Mouse (Mus musculus) bone marrow, adult 2 months (tissue): ENCODE data around the gene Hmbs. TPM values are rescaled to one million over a fixed set of nuclear protein-coding genes. Genes with fewer than 3 reads are reported as not detected.
"Not testable (repeated sequence)": the region's sequence is repeated elsewhere in the genome, so short reads cannot be mapped to it uniquely, and the experiment has no call there.

Experiments used
- H3K27ac ChIP-seq: fragments of 200-500 bp; 2 replicates; pipeline ENCODE4 v1.5.1; 2012; ENCODE audit warnings: low read depth, mild to moderate bottlenecking, control low read depth, inconsistent platforms, low read length; ENCODE audit not compliant: control insufficient read depth, poor library complexity, insufficient read depth
- H3K4me1 ChIP-seq: fragments of 200-500 bp; 2 replicates; pipeline ENCODE4 v1.6.1; 2011; ENCODE audit warnings: low read length; ENCODE audit not compliant: control insufficient read depth, insufficient read depth
- H3K4me3 ChIP-seq: fragments of 200-500 bp; replicated peaks from 2 replicates; pipeline ENCODE3; 2011; ENCODE audit warnings: mild to moderate bottlenecking, low read depth, low read length, control low read depth; ENCODE audit not compliant: control insufficient read depth
- CTCF ChIP-seq: fragments of 200-500 bp; IDR thresholded peaks from 2 replicates; pipeline ENCODE4 v1.5.1; 2011; ENCODE audit warnings: low read length, control low read depth; ENCODE audit not compliant: control insufficient read depth, insufficient read depth
- POLR2A ChIP-seq: fragments of 200-500 bp; IDR thresholded peaks from 2 replicates; pipeline ENCODE4 v1.6.1; 2011; ENCODE audit warnings: low read depth, mild to moderate bottlenecking, control low read depth, low read length, borderline replicate concordance; ENCODE audit not compliant: control insufficient read depth
- WGBS: fragments of 180-500 bp; shearing (Covaris S2); methylation state at CpG from one replicate; pipeline ENCODE4 v1.1.7; 2018; 5-methylcytosine and 5-hydroxymethylcytosine counted together
- polyA plus RNA-seq: library from polyadenylated mRNA; stranded (reverse); fragments of >200 nt; gene quantifications from 2 replicates; pipeline ENCODE4 v1.2.4, GENCODE M21; 2011; ENCODE audit warnings: low replicate concordance; ENCODE audit not compliant: missing spikeins, insufficient read depth, insufficient read length

Hmbs gene
- 824 and 950 TPM in 2 replicates for polyA plus RNA-seq

DNA sequence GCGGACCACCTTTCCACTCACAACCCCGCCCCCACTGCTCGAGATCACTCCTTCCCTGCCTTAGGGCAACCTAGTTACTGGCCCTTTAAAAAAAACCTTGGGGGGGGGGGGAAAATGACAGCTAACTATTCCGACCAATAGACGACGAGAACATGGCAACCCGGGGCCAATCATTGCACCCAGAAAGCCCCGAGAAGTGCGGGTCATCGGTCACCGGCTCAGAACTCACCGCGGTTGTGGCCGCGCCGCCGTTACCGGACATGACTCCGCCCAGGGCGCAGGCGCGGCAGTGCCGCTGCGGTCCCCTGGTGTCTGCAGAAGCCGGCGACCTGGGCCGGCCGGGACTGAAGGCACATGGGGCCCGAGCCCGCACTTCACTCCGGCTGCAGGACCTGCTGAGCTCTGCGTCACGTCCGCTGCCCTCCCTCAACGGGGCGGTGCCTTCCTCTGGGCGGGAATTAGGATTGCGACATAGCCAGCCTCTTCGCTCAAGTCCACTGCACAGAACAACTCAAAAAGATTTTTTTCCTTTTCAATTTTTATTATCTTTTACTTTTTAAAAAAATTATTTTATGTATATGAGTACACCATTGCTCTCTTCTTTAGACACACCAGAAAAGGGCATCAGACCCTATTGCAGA lies at the start of gene Hmbs:
Hmbs (minus strand) TSS at position 448 of the 641 bp plus-strand sequence.
- Histone ChIP-seq H3K4me1 (no peaks in the 10 kb centered on the region), H3K4me3 (peak within 1 kb of the TSS; percentile 83), H3K27ac (peak within 1 kb of the TSS; percentile 99)
- WGBS = under 1% methylated on average over 39 of the region's 39 CpGs
- TF ChIP-seq POLR2A = peak; percentile 82; the same call in 1 of the 2 replicates
- 0 out of 2 replicates have a peak, but pooled peaks have one; percentile 3 for TF ChIP-seq CTCF

DNA sequence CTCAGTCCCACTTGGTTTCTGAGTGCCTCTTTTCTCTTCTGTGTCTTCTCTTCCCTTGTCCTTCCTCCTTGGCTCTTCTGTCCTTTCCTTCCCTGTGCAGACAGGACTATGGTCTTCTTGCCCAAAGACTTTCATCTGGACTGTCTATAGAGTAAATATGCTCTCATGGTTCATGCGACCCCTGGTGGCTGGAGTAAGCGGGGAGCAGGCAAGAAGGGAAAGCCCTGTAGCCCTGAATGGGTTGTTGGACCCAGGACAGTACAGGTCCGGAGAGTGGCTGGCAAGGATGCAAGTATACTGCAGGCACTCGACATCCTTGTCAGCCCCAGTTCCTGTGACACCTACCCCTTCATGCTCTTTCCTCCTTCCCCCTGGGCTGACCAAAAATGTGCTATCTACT lies 47.4 kb upstream of the Hmbs start:
- no peaks in the 10 kb centered on the region for H3K4me1 ChIP-seq
- WGBS = 27% methylated on average over 4 of the region's 4 CpGs
- TF ChIP-seq POLR2A = no peak
- peak; percentile 81 for TF ChIP-seq CTCF
- no peak overlapping the region for H3K4me3 ChIP-seq
- H3K27ac ChIP-seq = no peak overlapping the region

DNA sequence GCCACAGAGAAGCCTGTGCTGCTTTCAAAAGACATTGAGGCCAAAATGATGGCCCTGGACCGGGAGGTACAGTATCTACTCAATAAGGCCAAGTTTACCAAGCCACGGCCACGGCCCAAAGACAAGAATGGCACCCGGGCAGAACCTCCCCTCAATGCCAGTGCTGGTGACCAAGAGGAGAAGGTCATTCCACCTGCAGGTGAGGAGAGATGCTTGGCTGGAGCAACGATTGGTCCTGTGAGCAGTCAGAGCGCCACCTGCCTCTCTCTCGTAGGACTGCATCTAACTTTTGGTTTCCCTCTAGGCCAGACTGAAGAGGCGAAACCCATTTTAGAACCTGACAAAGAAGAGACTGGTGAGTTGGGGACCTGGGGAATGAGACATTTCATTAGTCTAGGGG lies 45.2 kb upstream of the Hmbs start:
- no peak overlapping the region for H3K27ac ChIP-seq
- no peak for TF ChIP-seq POLR2A
- peak; percentile 89 for TF ChIP-seq CTCF
- 55% methylated on average over 8 of the region's 8 CpGs for WGBS
- H3K4me3 ChIP-seq = no peak overlapping the region
- no peaks in the 10 kb centered on the region for H3K4me1 ChIP-seq

DNA sequence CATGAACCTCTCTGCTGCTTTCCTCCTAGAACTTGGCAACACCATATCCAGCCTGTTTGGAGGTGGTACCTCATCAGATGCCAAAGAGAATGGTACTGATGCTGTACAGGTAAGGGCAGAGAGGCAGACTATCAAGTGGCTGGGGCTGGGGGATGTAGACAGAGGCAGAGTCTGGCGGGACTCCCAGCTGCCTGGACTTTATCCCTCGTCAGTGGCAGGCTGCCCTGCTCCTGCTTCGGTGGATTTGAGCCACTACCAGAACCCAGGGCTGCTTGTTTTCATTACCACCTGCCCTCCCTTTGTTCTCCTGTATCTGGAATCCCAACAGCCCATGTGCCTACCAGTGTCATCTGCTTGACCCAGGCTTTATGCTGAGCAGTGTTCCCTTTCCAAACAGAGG lies 43.2 kb upstream of the Hmbs start:
- Histone ChIP-seq H3K27ac (no peak overlapping the region), H3K4me1 (no peaks in the 10 kb centered on the region), H3K4me3 (no peak overlapping the region)
- 73% methylated on average over 3 of the region's 3 CpGs for WGBS
- no peak for TF ChIP-seq POLR2A
- TF ChIP-seq CTCF = no peak

DNA sequence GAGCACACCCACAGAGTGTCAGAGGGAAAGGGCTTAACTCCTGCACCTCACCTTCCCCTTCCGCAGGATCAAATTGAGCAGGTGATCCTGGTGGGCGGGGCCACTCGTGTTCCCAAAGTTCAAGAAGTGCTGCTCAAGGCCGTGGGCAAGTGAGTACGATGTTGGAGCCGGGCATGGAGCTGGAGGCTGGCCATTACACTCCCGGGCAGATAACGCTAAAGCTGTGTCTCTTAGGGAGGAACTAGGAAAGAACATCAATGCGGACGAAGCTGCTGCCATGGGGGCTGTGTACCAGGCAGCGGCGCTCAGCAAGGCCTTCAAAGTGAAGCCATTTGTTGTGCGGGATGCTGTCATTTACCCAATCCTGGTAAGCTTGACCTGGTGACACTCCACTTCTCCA lies 40.6 kb upstream of the Hmbs start:
- peak; percentile 3; the same call in 1 of the 2 replicates for TF ChIP-seq CTCF
- no peak for TF ChIP-seq POLR2A
- no peak overlapping the region for H3K27ac ChIP-seq
- peaks cover 1% of the 10 kb centered on the region; the same call in 1 of the 2 replicates for H3K4me1 ChIP-seq
- WGBS = 91% methylated on average over 13 of the region's 13 CpGs
- no peak overlapping the region for H3K4me3 ChIP-seq

DNA sequence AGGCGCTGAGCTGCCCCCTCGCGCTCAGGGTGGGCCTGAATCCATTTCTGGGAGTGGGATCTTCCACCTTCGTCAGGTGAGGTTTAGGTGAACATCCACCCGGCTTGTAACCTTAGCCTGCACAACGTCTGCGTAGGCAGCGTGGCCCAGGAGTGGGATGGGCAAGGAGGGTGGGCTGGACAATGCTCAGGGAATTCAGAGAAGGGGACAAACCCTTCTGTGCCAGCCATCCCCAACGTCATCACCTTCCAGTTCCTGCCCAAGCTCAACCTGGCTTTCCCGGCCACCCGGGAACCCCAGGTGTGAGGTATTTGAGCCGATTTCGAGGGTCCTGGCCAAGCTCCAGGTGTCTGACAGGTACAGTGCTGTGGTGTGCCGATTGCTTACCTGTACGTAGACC lies 35.8 kb upstream of the Hmbs start:
- Histone ChIP-seq H3K27ac (peak overlapping the region; percentile 86), H3K4me1 (peaks cover 1% of the 10 kb centered on the region; the same call in 1 of the 2 replicates), H3K4me3 (peak overlapping the region; percentile 97)
- TF ChIP-seq CTCF (no peak), POLR2A (no peak)
- WGBS = 5% methylated on average over 15 of the region's 15 CpGs

DNA sequence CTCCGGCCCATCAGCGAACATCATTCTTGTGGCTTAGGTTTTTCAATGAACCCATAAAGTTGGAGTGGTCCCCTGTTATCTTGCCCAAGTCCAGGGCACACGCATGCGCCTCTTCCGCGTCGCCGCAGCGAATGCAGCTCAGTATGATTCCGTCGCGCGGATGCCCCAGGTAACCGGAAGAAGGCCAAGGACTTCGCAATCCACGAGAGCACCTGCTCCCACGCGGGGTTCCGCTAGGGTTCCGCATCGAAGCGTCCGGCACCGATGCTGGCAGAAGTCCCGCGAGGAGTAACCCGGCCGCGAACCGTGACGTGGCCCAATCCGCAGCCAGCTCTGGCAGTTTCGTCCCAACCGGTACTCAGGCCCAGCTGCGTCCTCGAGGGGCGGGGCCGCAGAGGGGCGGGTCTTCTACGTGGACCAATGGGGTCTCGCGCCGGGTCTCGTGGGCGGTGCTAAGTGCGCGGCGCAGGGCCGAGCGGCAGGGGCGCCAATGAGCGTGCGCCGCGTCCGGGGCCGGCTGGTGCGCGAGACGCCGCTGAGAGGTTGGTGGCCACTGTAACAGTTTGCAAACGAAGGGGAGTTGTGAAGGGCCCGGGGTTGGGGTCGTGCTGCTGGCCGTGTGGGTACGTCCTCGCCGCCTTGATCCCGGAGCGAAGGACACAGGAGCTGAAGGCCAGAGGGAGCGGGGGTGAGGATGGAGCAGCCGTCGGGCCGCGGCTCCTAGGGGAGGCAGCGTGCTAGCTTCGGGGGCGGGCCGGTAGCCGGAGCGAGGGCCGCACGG lies 35.2 kb upstream of the Hmbs start, which contains the start of gene Hyou1:
Hyou1 (plus strand) TSS at position 437 of the 781 bp plus-strand sequence.
- under 1% methylated on average over 81 of the region's 83 CpGs for WGBS

DNA sequence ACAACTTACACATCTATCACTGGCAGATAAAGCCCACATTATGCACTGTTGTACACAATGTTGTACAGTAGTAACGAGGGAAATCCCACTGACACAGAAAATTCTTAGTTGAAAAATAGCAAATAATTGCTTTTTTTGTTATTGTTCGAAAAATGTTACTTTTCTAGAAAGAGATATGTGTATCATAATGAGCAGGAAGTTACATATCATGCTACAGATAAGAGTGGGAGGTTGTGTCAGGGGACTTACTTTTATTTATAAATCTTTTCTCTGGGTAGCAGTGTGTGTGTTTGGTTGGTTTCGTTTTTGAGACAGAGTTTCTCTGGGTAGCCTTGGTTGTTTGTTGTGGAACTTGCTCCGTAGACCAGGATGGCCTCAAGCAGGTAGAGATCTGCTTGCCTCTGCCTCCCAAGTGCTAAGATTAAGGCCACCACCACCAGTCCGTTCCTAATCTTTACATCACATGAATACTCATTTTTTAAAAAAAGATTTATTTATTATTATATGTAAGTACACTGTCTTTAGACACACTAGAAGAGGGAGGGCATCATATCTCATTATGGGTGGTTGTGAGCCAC lies 34.2 kb upstream of the Hmbs start:
- peaks cover 1% of the 10 kb centered on the region; the same call in 1 of the 2 replicates for H3K4me1 ChIP-seq
- H3K4me3 ChIP-seq = peak overlapping the region; percentile 35
- H3K27ac ChIP-seq = no peak overlapping the region
- TF ChIP-seq CTCF (no peak), POLR2A (no peak)
- 46% methylated on average over 5 of the region's 5 CpGs for WGBS

More for the DNA sequence above, 35.2 kb upstream of the Hmbs start, which contains the start of gene Hyou1:
- peak within 1 kb of the TSS; percentile 97 for H3K4me3 ChIP-seq
- TF ChIP-seq POLR2A = peak; percentile 88; the same call in 1 of the 2 replicates
- TF ChIP-seq CTCF = no peak
- peaks cover 1% of the 10 kb centered on the region; the same call in 1 of the 2 replicates for H3K4me1 ChIP-seq
- H3K27ac ChIP-seq = peak within 1 kb of the TSS; percentile 86

DNA sequence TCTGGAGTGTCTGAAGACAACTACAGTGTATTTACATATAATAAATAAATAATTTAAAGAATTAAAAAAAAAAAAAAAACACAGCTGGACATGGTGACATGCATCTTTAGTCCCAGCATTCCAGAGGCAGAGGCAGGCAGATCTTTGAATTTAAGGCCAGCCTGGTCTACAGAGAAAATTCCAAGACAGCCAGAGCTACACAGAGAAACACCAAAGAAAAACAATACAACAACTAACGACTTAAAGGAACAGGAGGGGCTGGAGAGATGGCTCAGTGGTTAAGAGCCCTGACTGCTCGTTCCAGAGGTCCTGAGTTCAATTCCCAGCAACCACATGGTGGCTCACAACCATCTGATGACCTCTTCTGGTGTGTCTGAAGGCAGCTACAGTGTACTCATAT lies 33.3 kb upstream of the Hmbs start:
- 68% methylated on average over 2 of the region's 2 CpGs for WGBS
- not testable (repeated sequence) for H3K4me3 ChIP-seq, H3K4me1 ChIP-seq, H3K27ac ChIP-seq
